Mouse (Mus musculus) midbrain, embryonic 14.5 days (tissue): ENCODE data around the gene Lin9. TPM values are rescaled to one million over a fixed set of nuclear protein-coding genes. Genes with fewer than 3 reads are reported as not detected.
"Not testable (repeated sequence)": the region's sequence is repeated elsewhere in the genome, so short reads cannot be mapped to it uniquely, and the experiment has no call there.

Experiments
- ATAC-seq: fragments of 200-750 bp; cut with Nextera tagmentation; 2 replicates; pipeline ENCODE4 v1.8.0; 2017; ENCODE audit warnings: moderate number of reproducible peaks, moderate library complexity; ENCODE audit not compliant: low FRiP score, low TSS enrichment
- DNase-seq: peaks from one replicate; pipeline ENCODE4 v3.0.0-alpha.2; 2015
- H3K27ac ChIP-seq: fragments of 300-500 bp; sonication (generic); replicated peaks from 2 replicates; pipeline ENCODE4 v1.5.1; 2014; ENCODE audit warnings: mild to moderate bottlenecking, low read depth, low read length, moderate library complexity
- H3K27me3 ChIP-seq: fragments of 300-500 bp; sonication (generic); 2 replicates; pipeline ENCODE4 v1.6.1; 2014; ENCODE audit warnings: low read length, control low read depth, mixed read lengths; ENCODE audit not compliant: control insufficient read depth, insufficient read depth
- H3K36me3 ChIP-seq: fragments of 300-500 bp; sonication (generic); 2 replicates; pipeline ENCODE4 v1.6.1; 2014; ENCODE audit warnings: low read length, control low read depth; ENCODE audit not compliant: control insufficient read depth, insufficient read depth
- H3K4me1 ChIP-seq: fragments of 300-500 bp; sonication (generic); 2 replicates; pipeline ENCODE4 v1.6.1; 2014; ENCODE audit warnings: mild to moderate bottlenecking, antibody characterized with exemption, low read length, control low read depth; ENCODE audit not compliant: control insufficient read depth, insufficient read depth
- H3K4me2 ChIP-seq: fragments of 300-500 bp; sonication (generic); 2 replicates; pipeline ENCODE4 v1.6.1; 2014; ENCODE audit warnings: mild to moderate bottlenecking, low read length, moderate library complexity
- H3K4me3 ChIP-seq: fragments of 300-500 bp; sonication (generic); replicated peaks from 2 replicates; pipeline ENCODE4 v1.5.1; 2014; ENCODE audit warnings: low read depth, low read length
- H3K9ac ChIP-seq: fragments of 300-500 bp; sonication (generic); replicated peaks from 2 replicates; pipeline ENCODE4 v1.6.1; 2014; ENCODE audit warnings: mild to moderate bottlenecking, low read length, moderate library complexity
- H3K9me3 ChIP-seq: fragments of 300-500 bp; sonication (generic); 2 replicates; pipeline ENCODE4 v1.6.1; 2016; ENCODE audit warnings: low read length, control low read depth, mixed read lengths; ENCODE audit not compliant: control insufficient read depth
- WGBS: fragments of 180-500 bp; shearing (Covaris S2); extraction: QIAGEN DNeasy Blood & Tissue Kit; methylation state at CpG from one replicate; pipeline ENCODE4 v1.1.7; 2014; 5-methylcytosine and 5-hydroxymethylcytosine counted together
- polyA plus RNA-seq: library from polyadenylated mRNA; unstranded; fragments of >200 nt; fragmentation: Nextera tagmentation; extraction: Ambion mirVana; gene quantifications from 2 replicates; pipeline ENCODE4 v1.2.1, GENCODE M21; 2014

The Lin9 gene
- 8.8 and 13.9 TPM in 2 replicates for polyA plus RNA-seq

DNA sequence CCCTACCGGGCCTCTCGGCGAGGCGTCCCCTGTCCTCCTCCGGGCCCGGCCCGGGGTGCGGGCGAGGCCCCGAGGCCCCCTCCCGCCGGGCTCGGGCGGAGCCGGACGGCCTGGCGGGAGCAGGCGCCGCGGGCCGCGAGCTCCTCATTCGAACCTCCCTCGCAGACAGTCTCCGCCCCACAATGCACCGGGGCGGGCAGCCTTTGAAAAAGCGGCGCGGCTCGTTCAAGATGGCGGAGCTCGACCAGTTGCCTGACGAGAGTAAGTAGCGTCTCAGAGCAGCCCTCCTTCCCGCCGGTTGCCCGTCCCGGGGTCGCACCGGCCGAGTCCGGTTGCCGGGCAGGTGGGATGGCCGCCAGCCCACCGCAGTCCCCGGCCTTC is at the start of gene Lin9:
Gene Lin9 (plus strand): TSS at position 14 of the 381 bp plus-strand sequence.
- H3K27me3 ChIP-seq: no peaks in the 10 kb centered on the region
- WGBS: under 1% methylated on average over 46 of the region's 47 CpGs
- peak within 1 kb of the TSS; percentile 86 for H3K4me2 ChIP-seq

GRCm38 (mm10) chr1:180600578-180600977 is 40.4 kb upstream of the Lin9 start:
- H3K36me3 ChIP-seq: peaks cover 81% of the 10 kb centered on the region
- no peak for DNase-seq
- WGBS: 92% methylated on average over 6 of the region's 6 CpGs

More for the DNA sequence above, at the start of gene Lin9:
- DNase-seq (peak; percentile 97), ATAC-seq (peak; percentile 88)
- Histone ChIP-seq H3K4me3 (peak within 1 kb of the TSS; percentile 98), H3K9ac (peak within 1 kb of the TSS; percentile 94), H3K36me3 (no peaks in the 10 kb centered on the region), H3K27ac (peak within 1 kb of the TSS; percentile 90), H3K9me3 (no peaks in the 10 kb centered on the region), H3K4me1 (peaks cover 8% of the 10 kb centered on the region)

GRCm38 (mm10) chr1:180601806-180602205 is 39.1 kb upstream of the Lin9 start:
- H3K9ac ChIP-seq: no peak overlapping the region
- H3K9me3 ChIP-seq: no peaks in the 10 kb centered on the region
- 94% methylated on average over 6 of the region's 6 CpGs for WGBS
- H3K4me2 ChIP-seq: no peak overlapping the region
- DNase-seq (no peak), ATAC-seq (no peak)
- no peaks in the 10 kb centered on the region for H3K27me3 ChIP-seq
- peaks cover 68% of the 10 kb centered on the region for H3K36me3 ChIP-seq
- no peak overlapping the region for H3K4me3 ChIP-seq
- no peaks in the 10 kb centered on the region for H3K4me1 ChIP-seq
- no peak overlapping the region for H3K27ac ChIP-seq

More at GRCm38 (mm10) chr1:180600578-180600977, 40.4 kb upstream of the Lin9 start:
- Histone ChIP-seq H3K4me1 (no peaks in the 10 kb centered on the region), H3K27ac (no peak overlapping the region), H3K27me3 (no peaks in the 10 kb centered on the region), H3K9ac (no peak overlapping the region), H3K9me3 (no peaks in the 10 kb centered on the region), H3K4me2 (no peak overlapping the region), H3K4me3 (no peak overlapping the region)
- no peak for ATAC-seq

DNA sequence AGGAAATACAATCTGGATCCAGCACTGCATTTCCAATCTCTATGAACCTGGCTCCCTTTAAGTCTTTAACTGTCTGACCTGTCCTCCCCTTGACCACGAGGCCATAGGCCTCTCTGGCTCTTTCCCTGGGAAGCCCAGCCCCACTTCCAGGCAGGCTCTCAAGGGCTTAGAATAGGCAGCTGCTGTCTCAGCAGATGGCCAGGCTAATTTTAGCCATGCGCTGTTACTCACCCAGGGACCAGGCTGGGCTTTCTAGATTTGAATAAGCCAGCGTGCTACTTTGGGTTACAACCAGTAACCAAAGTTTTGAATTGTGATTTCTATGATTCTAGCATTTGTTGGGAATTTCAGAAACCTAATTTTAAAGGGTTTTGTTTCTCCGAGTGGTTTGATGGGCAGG is 36.4 kb upstream of the Lin9 start:
- WGBS: 70% methylated on average over 4 of the region's 4 CpGs

GRCm38 (mm10) chr1:180606106-180606505 is 34.8 kb upstream of the Lin9 start:
- Histone ChIP-seq H3K27me3 (no peaks in the 10 kb centered on the region), H3K36me3 (peaks cover 25% of the 10 kb centered on the region), H3K27ac (no peak overlapping the region), H3K9ac (no peak overlapping the region), H3K4me3 (no peak overlapping the region), H3K4me1 (no peaks in the 10 kb centered on the region), H3K4me2 (no peak overlapping the region), H3K9me3 (no peaks in the 10 kb centered on the region)
- DNase-seq (no peak), ATAC-seq (no peak)
- 90% methylated on average over 3 of the region's 3 CpGs for WGBS

More for the DNA sequence above, 36.4 kb upstream of the Lin9 start:
- H3K4me2 ChIP-seq: no peak overlapping the region
- H3K4me3 ChIP-seq: no peak overlapping the region
- no peaks in the 10 kb centered on the region for H3K27me3 ChIP-seq
- no peaks in the 10 kb centered on the region for H3K4me1 ChIP-seq
- H3K9me3 ChIP-seq: no peaks in the 10 kb centered on the region
- ATAC-seq: no peak
- peak; percentile 15 for DNase-seq
- H3K36me3 ChIP-seq: peaks cover 41% of the 10 kb centered on the region
- H3K27ac ChIP-seq: no peak overlapping the region
- no peak overlapping the region for H3K9ac ChIP-seq

DNA sequence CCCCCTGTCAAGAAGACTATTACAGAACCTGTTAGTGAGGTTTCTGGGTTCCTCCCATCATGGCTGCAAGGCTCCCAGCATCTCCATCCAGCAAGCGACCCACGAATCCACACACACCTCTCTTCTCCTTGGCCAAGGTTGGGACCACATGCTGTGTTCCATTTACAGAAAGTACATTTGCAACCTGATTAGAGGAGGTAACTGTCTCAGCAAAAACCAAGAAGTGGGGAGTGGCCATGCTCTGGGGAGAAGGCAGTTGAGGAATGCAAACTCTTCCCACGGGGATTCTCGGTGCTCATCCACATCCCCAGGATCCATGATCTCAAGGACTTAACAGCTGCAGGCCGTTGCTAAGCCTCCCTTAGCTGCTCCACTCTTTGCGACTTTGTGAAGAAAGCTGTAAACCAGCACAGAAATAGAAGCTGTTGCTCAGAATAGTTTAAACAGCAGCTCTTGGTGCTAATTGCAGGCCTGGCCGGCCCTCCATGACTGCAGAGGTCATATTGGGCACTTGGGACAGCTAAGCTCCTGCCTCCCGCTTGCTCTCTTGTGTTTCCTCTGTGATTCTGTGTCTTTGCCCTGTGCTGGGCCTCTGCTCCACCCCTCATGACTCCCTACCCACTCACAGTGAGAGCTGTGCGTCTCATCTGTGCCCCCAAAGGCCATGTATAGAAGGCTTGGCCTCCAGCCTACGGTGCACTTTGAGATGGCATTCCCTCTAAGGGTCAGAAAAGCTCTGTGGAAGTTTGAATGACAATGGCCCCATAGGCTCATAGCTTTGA is 34.0 kb upstream of the Lin9 start:
- Histone ChIP-seq H3K9me3 (no peaks in the 10 kb centered on the region), H3K4me2 (no peak overlapping the region), H3K36me3 (peaks cover 17% of the 10 kb centered on the region), H3K27me3 (no peaks in the 10 kb centered on the region), H3K9ac (no peak overlapping the region), H3K4me1 (no peaks in the 10 kb centered on the region), H3K27ac (no peak overlapping the region), H3K4me3 (no peak overlapping the region)
- no peak for ATAC-seq
- 84% methylated on average over 10 of the region's 10 CpGs for WGBS
- DNase-seq: no peak

- WGBS: 95% methylated on average over 2 of the region's 2 CpGs
- Histone ChIP-seq H3K4me1 (no peaks in the 10 kb centered on the region), H3K36me3 (peaks cover 13% of the 10 kb centered on the region; the same call in 1 of the 2 replicates)
These were observed 33.4 kb upstream of the Lin9 start for GRCm38 (mm10) chr1:180607578-180607879.

DNA sequence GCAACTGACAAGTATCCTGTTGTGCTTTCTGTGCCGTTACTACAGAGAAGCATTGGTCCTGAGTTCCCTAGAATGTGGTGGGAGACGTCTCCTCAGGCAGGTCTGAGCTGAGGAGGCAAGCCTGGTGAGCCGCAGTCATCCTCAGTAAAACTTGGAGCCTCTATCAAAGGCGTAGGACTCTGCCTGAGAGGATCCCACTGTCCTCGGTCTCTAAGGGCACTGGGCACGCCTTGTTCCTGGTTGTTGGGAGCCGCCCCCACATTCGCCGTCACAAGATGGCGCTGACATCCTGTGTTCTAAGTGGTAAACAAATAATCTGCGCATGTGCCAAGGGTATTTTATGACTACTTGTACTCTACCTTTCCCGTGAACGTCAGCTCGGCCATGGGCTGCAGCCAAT is 29.1 kb upstream of the Lin9 start:
- H3K9me3 ChIP-seq, H3K36me3 ChIP-seq, H3K4me3 ChIP-seq, ATAC-seq, H3K27ac ChIP-seq, H3K4me1 ChIP-seq, H3K27me3 ChIP-seq, H3K9ac ChIP-seq, H3K4me2 ChIP-seq, DNase-seq: not testable (repeated sequence)
- 95% methylated on average over 11 of the region's 14 CpGs for WGBS

More at GRCm38 (mm10) chr1:180607578-180607879, 33.4 kb upstream of the Lin9 start:
- Histone ChIP-seq H3K4me3 (no peak overlapping the region), H3K9me3 (no peaks in the 10 kb centered on the region), H3K9ac (no peak overlapping the region), H3K27ac (no peak overlapping the region), H3K4me2 (no peak overlapping the region), H3K27me3 (no peaks in the 10 kb centered on the region)
- no peak for ATAC-seq
- DNase-seq: no peak

DNA sequence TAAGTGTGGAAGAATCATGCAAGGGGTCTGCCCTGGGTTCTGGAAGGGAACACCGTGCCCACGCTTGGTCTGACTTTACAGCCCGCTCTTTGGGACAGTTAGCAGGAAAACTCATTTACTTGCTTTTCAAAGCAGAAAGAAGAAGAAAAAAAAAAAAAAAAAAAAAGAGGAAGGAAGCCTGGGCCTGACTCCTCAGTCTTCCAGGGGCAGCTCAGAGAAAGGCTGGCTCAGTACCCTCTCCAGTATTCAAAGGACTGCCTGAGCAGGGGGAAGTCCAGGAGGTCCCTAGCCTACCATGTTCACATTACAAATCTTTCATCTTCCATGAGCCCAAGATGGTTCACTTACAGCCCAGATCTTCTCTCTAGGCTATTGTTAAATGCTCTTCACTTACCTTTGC is 24.2 kb upstream of the Lin9 start:
- ATAC-seq (no peak), DNase-seq (no peak)
- 99% methylated on average over 3 of the region's 3 CpGs for WGBS
- no peaks in the 10 kb centered on the region for H3K36me3 ChIP-seq
- H3K4me2 ChIP-seq: no peak overlapping the region
- no peaks in the 10 kb centered on the region for H3K9me3 ChIP-seq
- H3K9ac ChIP-seq: no peak overlapping the region
- no peaks in the 10 kb centered on the region for H3K27me3 ChIP-seq
- no peaks in the 10 kb centered on the region for H3K4me1 ChIP-seq
- H3K4me3 ChIP-seq: no peak overlapping the region
- H3K27ac ChIP-seq: no peak overlapping the region
